ENCODE assay signal across 7 mouse cellular contexts in genomic region chr7:13033451-13034147, GRCm38 (mm10). TPM values are rescaled to one million over a fixed set of nuclear protein-coding genes. Genes with fewer than 3 reads are reported as not detected.
DNase-seq lines count a peak whose midpoint lies in the region; ATAC-seq and TF ChIP-seq lines count a peak whose summit lies in the region.

No protein-coding gene starts in this region.

- ATAC-seq in lung, embryonic 15.5 days (ENCODE audit: borderline replicate concordance, extremely low read depth, low FRiP score, low TSS enrichment): no peak
- no peak for ATAC-seq in intestine, embryonic 16.5 days
- no peak for ATAC-seq in neural tube, embryonic 14.5 days (ENCODE audit: low read depth)

- peaks cover 34% of the 10 kb centered on the region for H3K4me1 ChIP-seq in lung, embryonic 15.5 days
- H3K4me1 ChIP-seq in embryonic fibroblast, embryonic 13.5 days (ENCODE audit: control insufficient read depth, insufficient read depth, low read length): peaks cover 12% of the 10 kb centered on the region; the same call in 1 of the 2 replicates
- peaks cover 29% of the 10 kb centered on the region for H3K4me1 ChIP-seq in intestine, embryonic 16.5 days (ENCODE audit: control insufficient read depth, insufficient read depth, low read length)
- peaks cover 20% of the 10 kb centered on the region for H3K4me1 ChIP-seq in neural tube, embryonic 14.5 days (ENCODE audit: control insufficient read depth, insufficient read depth, low read length)

- 0 out of 2 replicates have a peak, but pooled peaks have one; percentile 16 for TF ChIP-seq POLR2A in embryonic fibroblast, embryonic 13.5 days (IDR thresholded peaks at IDR 0.05; ENCODE audit: low read depth, low read length)

- 43% methylated on average over 13 of the region's 13 CpGs for WGBS in lung, embryonic 15.5 days
- WGBS in intestine, embryonic 16.5 days: 37% methylated on average over 13 of the region's 13 CpGs
- 55% methylated on average over 13 of the region's 13 CpGs for WGBS in neural tube, embryonic 14.5 days

- no peaks in the 10 kb centered on the region for H3K27me3 ChIP-seq in lung, embryonic 15.5 days
- H3K27me3 ChIP-seq in intestine, embryonic 16.5 days (replicated peaks; ENCODE audit: control insufficient read depth, insufficient read depth, low read length): no peaks in the 10 kb centered on the region
- no peaks in the 10 kb centered on the region for H3K27me3 ChIP-seq in neural tube, embryonic 14.5 days (ENCODE audit: control insufficient read depth, insufficient read depth, low read length)

- peak overlapping the region; percentile 81 for H3K4me2 ChIP-seq in lung, embryonic 15.5 days
- H3K4me2 ChIP-seq in intestine, embryonic 16.5 days (ENCODE audit: low read depth, low read length): peak overlapping the region; percentile 78
- peak overlapping the region; percentile 87 for H3K4me2 ChIP-seq in neural tube, embryonic 14.5 days (ENCODE audit: low read depth, low read length)

- H3K36me3 ChIP-seq in lung, embryonic 15.5 days: peaks cover 63% of the 10 kb centered on the region
- peaks cover 35% of the 10 kb centered on the region for H3K36me3 ChIP-seq in intestine, embryonic 16.5 days (ENCODE audit: control insufficient read depth, insufficient read depth, low read length)
- peaks cover 51% of the 10 kb centered on the region for H3K36me3 ChIP-seq in neural tube, embryonic 14.5 days (ENCODE audit: control insufficient read depth, insufficient read depth, low read length)

- H3K27ac ChIP-seq in lung, embryonic 15.5 days: peak overlapping the region; percentile 92
- H3K27ac ChIP-seq in embryonic fibroblast, embryonic 13.5 days (ENCODE audit: insufficient read depth, low read length): peak overlapping the region; percentile 85
- peak overlapping the region; percentile 92 for H3K27ac ChIP-seq in intestine, embryonic 16.5 days (ENCODE audit: low read length)
- peak overlapping the region; percentile 83 for H3K27ac ChIP-seq in neural tube, embryonic 14.5 days (ENCODE audit: low read depth, low read length)

- peak overlapping the region; percentile 66 for H3K4me3 ChIP-seq in lung, embryonic 15.5 days
- peak overlapping the region; percentile 43 for H3K4me3 ChIP-seq in embryonic fibroblast, embryonic 13.5 days (ENCODE audit: insufficient read depth, low read length)
- peak overlapping the region; percentile 70 for H3K4me3 ChIP-seq in intestine, embryonic 16.5 days (ENCODE audit: low read length)
- peak overlapping the region; percentile 53 for H3K4me3 ChIP-seq in neural tube, embryonic 14.5 days (ENCODE audit: low read depth, low read length)

- H3K9ac ChIP-seq in lung, embryonic 15.5 days: peak overlapping the region; percentile 83
- peak overlapping the region; percentile 89 for H3K9ac ChIP-seq in intestine, embryonic 16.5 days (ENCODE audit: low read depth, low read length)
- H3K9ac ChIP-seq in neural tube, embryonic 14.5 days (replicated peaks; ENCODE audit: low read depth, low read length): peak overlapping the region; percentile 81

- DNase-seq in lung, postnatal 14 days: no peak
- DNase-seq in right cerebral cortex, postnatal 4 days: no peak
- DNase-seq in left cerebral cortex, adult 8-10 months (ENCODE audit: low spot score in 2 of 2): no peak

- H3K9me3 ChIP-seq in lung, embryonic 15.5 days: no peaks in the 10 kb centered on the region
- H3K9me3 ChIP-seq in intestine, embryonic 16.5 days (ENCODE audit: control insufficient read depth, low read length): no peaks in the 10 kb centered on the region
- H3K9me3 ChIP-seq in neural tube, embryonic 14.5 days (ENCODE audit: control insufficient read depth, low read length): no peaks in the 10 kb centered on the region

- TF ChIP-seq CTCF in embryonic fibroblast, embryonic 13.5 days (IDR thresholded peaks at IDR 0.05; ENCODE audit: borderline replicate concordance, insufficient read depth, low read length): no peak

RNA-seq across cellular contexts. Expression of gene Chmp2a, which starts 1.0 kb away (rescaled TPM):
- polyA plus RNA-seq in lung, embryonic 15.5 days (2015; fragmentation: Nextera tagmentation; extraction: Ambion mirVana): 138 and 140 TPM in 2 replicates
- 85.6 and 98.6 TPM in 2 replicates for polyA plus RNA-seq in embryonic fibroblast, embryonic 13.5 days (2011; ENCODE audit: insufficient read length, low read depth, missing spikeins)
- polyA plus RNA-seq in intestine, embryonic 16.5 days (2015; fragmentation: Nextera tagmentation; extraction: Ambion mirVana): 199 and 202 TPM in 2 replicates
- 196 and 199 TPM in 2 replicates for polyA plus RNA-seq in neural tube, embryonic 14.5 days (2014; fragmentation: Nextera tagmentation; extraction: Ambion mirVana)
- 100 to 1,000 TPM; 152 to 158 (median 152) TPM for total RNA-seq in left cerebral cortex, adult 8-10 months (2022)

RNA-seq across cellular contexts. Expression of gene Ube2m, which starts 4.5 kb away (rescaled TPM):
- 114 and 122 TPM in 2 replicates for polyA plus RNA-seq in lung, embryonic 15.5 days (2015; fragmentation: Nextera tagmentation; extraction: Ambion mirVana)
- 273 and 288 TPM in 2 replicates for polyA plus RNA-seq in embryonic fibroblast, embryonic 13.5 days (2011; ENCODE audit: insufficient read length, low read depth, missing spikeins)
- polyA plus RNA-seq in intestine, embryonic 16.5 days (2015; fragmentation: Nextera tagmentation; extraction: Ambion mirVana): 19.5 and 25.0 TPM in 2 replicates
- 142 and 146 TPM in 2 replicates for polyA plus RNA-seq in neural tube, embryonic 14.5 days (2014; fragmentation: Nextera tagmentation; extraction: Ambion mirVana)
- 100 to 1,000 TPM; 220 to 248 (median 229) TPM for total RNA-seq in left cerebral cortex, adult 8-10 months (2022)

RNA-seq across cellular contexts. Expression of gene Mzf1, which starts 21.0 kb away (rescaled TPM):
- 2.9 and 3.1 TPM in 2 replicates for polyA plus RNA-seq in lung, embryonic 15.5 days (2015; fragmentation: Nextera tagmentation; extraction: Ambion mirVana)
- polyA plus RNA-seq in embryonic fibroblast, embryonic 13.5 days (2011; ENCODE audit: insufficient read length, low read depth, missing spikeins): 0.80 and 1.0 TPM in 2 replicates
- 1.4 and 1.8 TPM in 2 replicates for polyA plus RNA-seq in intestine, embryonic 16.5 days (2015; fragmentation: Nextera tagmentation; extraction: Ambion mirVana)
- polyA plus RNA-seq in neural tube, embryonic 14.5 days (2014; fragmentation: Nextera tagmentation; extraction: Ambion mirVana): 8.4 and 9.0 TPM in 2 replicates
- 10 to 100 TPM; 12.2 to 14.3 (median 13.1) TPM for total RNA-seq in left cerebral cortex, adult 8-10 months (2022)

RNA-seq across cellular contexts. Expression of gene Zbtb45, which starts 23.8 kb away (rescaled TPM):
- 24.8 and 27.8 TPM in 2 replicates for polyA plus RNA-seq in lung, embryonic 15.5 days (2015; fragmentation: Nextera tagmentation; extraction: Ambion mirVana)
- 14.2 and 16.9 TPM in 2 replicates for polyA plus RNA-seq in embryonic fibroblast, embryonic 13.5 days (2011; ENCODE audit: insufficient read length, low read depth, missing spikeins)
- 22.2 and 23.2 TPM in 2 replicates for polyA plus RNA-seq in intestine, embryonic 16.5 days (2015; fragmentation: Nextera tagmentation; extraction: Ambion mirVana)
- polyA plus RNA-seq in neural tube, embryonic 14.5 days (2014; fragmentation: Nextera tagmentation; extraction: Ambion mirVana): 36.0 and 40.5 TPM in 2 replicates
- total RNA-seq in left cerebral cortex, adult 8-10 months (2022): 10 to 100 TPM; 34.2 to 36.9 (median 34.3) TPM

RNA-seq across cellular contexts. Expression of gene Trim28, which starts 34.7 kb away (rescaled TPM):
- 294 and 302 TPM in 2 replicates for polyA plus RNA-seq in lung, embryonic 15.5 days (2015; fragmentation: Nextera tagmentation; extraction: Ambion mirVana)
- 352 and 453 TPM in 2 replicates for polyA plus RNA-seq in embryonic fibroblast, embryonic 13.5 days (2011; ENCODE audit: insufficient read length, low read depth, missing spikeins)
- polyA plus RNA-seq in intestine, embryonic 16.5 days (2015; fragmentation: Nextera tagmentation; extraction: Ambion mirVana): 116 and 131 TPM in 2 replicates
- polyA plus RNA-seq in neural tube, embryonic 14.5 days (2014; fragmentation: Nextera tagmentation; extraction: Ambion mirVana): 251 and 280 TPM in 2 replicates
- total RNA-seq in left cerebral cortex, adult 8-10 months (2022): 100 to 1,000 TPM; 218 to 241 (median 229) TPM
